Mouse (Mus musculus): ENCODE measurements around the gene Slc25a1. TPM values are rescaled to one million over a fixed set of nuclear protein-coding genes. Genes with fewer than 3 reads are reported as not detected.

Gene Slc25a1
- polyA plus RNA-seq, 1 experiment from 2014 or later: 118 TPM

GRCm38 (mm10) chr16:17943466-17943865, 15.4 kb upstream of the Slc25a1 start:
- no peak overlapping the region for H3K9ac ChIP-seq (ENCODE audit: low read depth, low read length)
- H3K36me3 ChIP-seq (ENCODE audit: control insufficient read depth, insufficient read depth, low read length): no peaks in the 10 kb centered on the region
- WGBS: 69% methylated on average over 8 of the region's 8 CpGs

DNA sequence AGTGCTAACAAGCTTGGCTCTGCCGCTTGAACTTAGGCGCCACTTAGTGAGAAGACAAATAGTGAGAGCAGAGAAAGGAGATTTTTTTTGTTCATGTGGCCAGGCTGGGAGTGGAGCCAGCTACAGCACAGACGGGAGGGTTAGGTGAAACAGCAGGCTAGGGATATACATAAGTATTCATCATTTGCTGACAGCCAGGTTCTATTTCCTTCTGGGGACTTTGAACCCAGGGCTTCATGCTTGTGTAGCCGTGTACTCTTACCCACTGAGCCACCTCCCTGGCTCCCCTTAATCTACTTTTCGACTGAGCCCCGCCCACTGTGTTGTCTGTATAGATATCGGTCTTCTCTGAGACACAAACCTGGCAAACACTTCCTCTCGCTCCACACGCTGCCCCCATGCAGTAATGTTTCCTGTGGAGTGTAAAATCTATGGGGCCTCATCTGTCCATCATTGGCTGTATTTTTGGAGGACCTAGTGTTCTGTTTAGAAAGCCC, 11.3 kb upstream of the Slc25a1 start:
- 65% methylated on average over 9 of the region's 9 CpGs for WGBS

More at GRCm38 (mm10) chr16:17943466-17943865, 15.4 kb upstream of the Slc25a1 start:
- no peak overlapping the region for H3K4me3 ChIP-seq (ENCODE audit: low read depth, low read length)
- no peak overlapping the region for H3K27ac ChIP-seq (ENCODE audit: low read depth, low read length)
- H3K27me3 ChIP-seq (ENCODE audit: control insufficient read depth, insufficient read depth, low read length): no peaks in the 10 kb centered on the region
- ATAC-seq (ENCODE audit: low FRiP score) (no peak), DNase-seq (ENCODE audit: low spot score) (no peak)
- no peak overlapping the region for H3K4me2 ChIP-seq (replicated peaks; ENCODE audit: low read depth, low read length)
- no peaks in the 10 kb centered on the region for H3K4me1 ChIP-seq (replicated peaks; ENCODE audit: control insufficient read depth, insufficient read depth, low read length)
- no peaks in the 10 kb centered on the region for H3K9me3 ChIP-seq (ENCODE audit: control insufficient read depth, low read length)

GRCm38 (mm10) chr16:17938821-17939220, 10.8 kb upstream of the Slc25a1 start:
- Histone ChIP-seq H3K4me2 (replicated peaks; ENCODE audit: low read depth, low read length) (no peak overlapping the region), H3K4me3 (ENCODE audit: low read depth, low read length) (no peak overlapping the region), H3K4me1 (replicated peaks; ENCODE audit: control insufficient read depth, insufficient read depth, low read length) (no peaks in the 10 kb centered on the region), H3K27me3 (ENCODE audit: control insufficient read depth, insufficient read depth, low read length) (no peaks in the 10 kb centered on the region), H3K27ac (ENCODE audit: low read depth, low read length) (no peak overlapping the region), H3K9ac (ENCODE audit: low read depth, low read length) (no peak overlapping the region), H3K36me3 (ENCODE audit: control insufficient read depth, insufficient read depth, low read length) (no peaks in the 10 kb centered on the region), H3K9me3 (ENCODE audit: control insufficient read depth, low read length) (no peaks in the 10 kb centered on the region)
- ATAC-seq (ENCODE audit: low FRiP score) (no peak), DNase-seq (ENCODE audit: low spot score) (peak; percentile 77)
- 12% methylated on average over 7 of the region's 7 CpGs for WGBS

More for the DNA sequence above, 11.3 kb upstream of the Slc25a1 start:
- Histone ChIP-seq H3K9me3 (ENCODE audit: control insufficient read depth, low read length) (no peaks in the 10 kb centered on the region), H3K9ac (ENCODE audit: low read depth, low read length) (no peak overlapping the region), H3K4me3 (ENCODE audit: low read depth, low read length) (no peak overlapping the region), H3K27me3 (ENCODE audit: control insufficient read depth, insufficient read depth, low read length) (no peaks in the 10 kb centered on the region), H3K36me3 (ENCODE audit: control insufficient read depth, insufficient read depth, low read length) (no peaks in the 10 kb centered on the region), H3K27ac (ENCODE audit: low read depth, low read length) (no peak overlapping the region), H3K4me1 (replicated peaks; ENCODE audit: control insufficient read depth, insufficient read depth, low read length) (no peaks in the 10 kb centered on the region), H3K4me2 (replicated peaks; ENCODE audit: low read depth, low read length) (no peak overlapping the region)
- no peak for ATAC-seq (ENCODE audit: low FRiP score)
- no peak for DNase-seq (ENCODE audit: low spot score)

- Histone ChIP-seq H3K9ac (ENCODE audit: low read depth, low read length) (no peak overlapping the region), H3K4me1 (replicated peaks; ENCODE audit: control insufficient read depth, insufficient read depth, low read length) (no peaks in the 10 kb centered on the region), H3K27me3 (ENCODE audit: control insufficient read depth, insufficient read depth, low read length) (no peaks in the 10 kb centered on the region), H3K27ac (ENCODE audit: low read depth, low read length) (no peak overlapping the region), H3K9me3 (ENCODE audit: control insufficient read depth, low read length) (no peaks in the 10 kb centered on the region), H3K4me2 (replicated peaks; ENCODE audit: low read depth, low read length) (no peak overlapping the region), H3K36me3 (ENCODE audit: control insufficient read depth, insufficient read depth, low read length) (no peaks in the 10 kb centered on the region), H3K4me3 (ENCODE audit: low read depth, low read length) (no peak overlapping the region)
- ATAC-seq (ENCODE audit: low FRiP score) (no peak), DNase-seq (ENCODE audit: low spot score) (no peak)
- WGBS: 82% methylated on average over 7 of the region's 7 CpGs
Measured at GRCm38 (mm10) chr16:17938187-17938586, 10.2 kb upstream of the Slc25a1 start.

DNA sequence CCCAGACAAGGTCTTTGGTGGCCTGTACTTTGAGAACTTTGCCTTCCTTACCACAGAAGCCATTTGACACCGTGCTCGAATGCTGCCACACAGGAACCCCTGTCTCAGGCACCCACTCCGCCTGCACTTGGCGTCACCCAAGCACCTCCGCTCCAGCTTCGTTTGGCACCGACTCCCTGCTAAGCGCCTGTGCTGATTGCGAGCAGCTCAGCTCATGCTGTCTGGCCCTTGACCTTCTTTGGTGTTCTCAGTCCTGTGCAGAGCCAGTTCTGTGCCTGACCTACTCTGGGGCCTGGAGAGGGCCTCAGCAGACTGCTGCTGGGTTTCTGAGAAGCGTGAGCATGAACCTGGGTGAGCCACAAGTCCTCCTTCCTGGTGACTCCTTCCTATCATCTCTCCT, 8.8 kb upstream of the Slc25a1 start:
- ATAC-seq (ENCODE audit: low FRiP score) (no peak), DNase-seq (ENCODE audit: low spot score) (no peak)
- H3K27ac ChIP-seq (ENCODE audit: low read depth, low read length): no peak overlapping the region
- H3K27me3 ChIP-seq (ENCODE audit: control insufficient read depth, insufficient read depth, low read length): no peaks in the 10 kb centered on the region
- no peak overlapping the region for H3K4me2 ChIP-seq (replicated peaks; ENCODE audit: low read depth, low read length)
- H3K4me1 ChIP-seq (replicated peaks; ENCODE audit: control insufficient read depth, insufficient read depth, low read length): no peaks in the 10 kb centered on the region
- 78% methylated on average over 10 of the region's 10 CpGs for WGBS
- no peaks in the 10 kb centered on the region for H3K36me3 ChIP-seq (ENCODE audit: control insufficient read depth, insufficient read depth, low read length)
- H3K4me3 ChIP-seq (ENCODE audit: low read depth, low read length): no peak overlapping the region
- H3K9ac ChIP-seq (ENCODE audit: low read depth, low read length): no peak overlapping the region
- no peaks in the 10 kb centered on the region for H3K9me3 ChIP-seq (ENCODE audit: control insufficient read depth, low read length)

DNA sequence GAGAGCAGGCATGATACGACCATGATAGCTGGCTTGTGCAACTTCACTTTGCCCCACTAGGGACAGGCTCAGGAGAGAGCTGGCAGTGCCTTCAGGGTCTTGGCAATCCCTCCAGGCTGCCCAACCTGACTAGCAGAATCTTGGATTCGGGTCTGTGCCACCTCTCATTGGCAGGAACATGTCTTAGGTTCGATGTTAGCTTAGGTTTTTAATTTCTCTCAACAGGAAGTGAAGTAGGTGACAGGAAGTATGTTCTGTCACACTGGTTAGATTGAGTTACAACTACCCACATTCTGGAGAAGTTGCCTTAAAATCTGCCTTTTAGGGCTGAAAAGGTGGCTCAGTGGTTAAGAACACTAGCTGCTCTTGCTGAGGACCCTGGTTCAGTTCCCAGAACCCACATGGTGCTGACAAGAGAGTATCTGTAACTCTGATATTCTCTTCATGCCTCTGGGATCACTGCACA, 6.5 kb upstream of the Slc25a1 start:
- Histone ChIP-seq H3K27me3 (ENCODE audit: control insufficient read depth, insufficient read depth, low read length) (no peaks in the 10 kb centered on the region), H3K27ac (ENCODE audit: low read depth, low read length) (no peak overlapping the region), H3K4me1 (replicated peaks; ENCODE audit: control insufficient read depth, insufficient read depth, low read length) (no peaks in the 10 kb centered on the region), H3K36me3 (ENCODE audit: control insufficient read depth, insufficient read depth, low read length) (no peaks in the 10 kb centered on the region), H3K4me3 (ENCODE audit: low read depth, low read length) (no peak overlapping the region), H3K9ac (ENCODE audit: low read depth, low read length) (no peak overlapping the region), H3K9me3 (ENCODE audit: control insufficient read depth, low read length) (no peaks in the 10 kb centered on the region), H3K4me2 (replicated peaks; ENCODE audit: low read depth, low read length) (no peak overlapping the region)
- DNase-seq (ENCODE audit: low spot score): no peak
- WGBS: 63% methylated on average over 3 of the region's 3 CpGs
- ATAC-seq (ENCODE audit: low FRiP score): no peak

- no peaks in the 10 kb centered on the region for H3K27me3 ChIP-seq (ENCODE audit: control insufficient read depth, insufficient read depth, low read length)
- no peak overlapping the region for H3K4me2 ChIP-seq (replicated peaks; ENCODE audit: low read depth, low read length)
- no peak for DNase-seq (ENCODE audit: low spot score)
- H3K36me3 ChIP-seq (ENCODE audit: control insufficient read depth, insufficient read depth, low read length): no peaks in the 10 kb centered on the region
- H3K9ac ChIP-seq (ENCODE audit: low read depth, low read length): no peak overlapping the region
- no peak for ATAC-seq (ENCODE audit: low FRiP score)
- no peaks in the 10 kb centered on the region for H3K4me1 ChIP-seq (replicated peaks; ENCODE audit: control insufficient read depth, insufficient read depth, low read length)
- 70% methylated on average over 9 of the region's 9 CpGs for WGBS
- no peaks in the 10 kb centered on the region for H3K9me3 ChIP-seq (ENCODE audit: control insufficient read depth, low read length)
- H3K27ac ChIP-seq (ENCODE audit: low read depth, low read length): no peak overlapping the region
- H3K4me3 ChIP-seq (ENCODE audit: low read depth, low read length): no peak overlapping the region
Measured at GRCm38 (mm10) chr16:17933594-17934444, 5.8 kb upstream of the Slc25a1 start.

- H3K36me3 ChIP-seq (ENCODE audit: control insufficient read depth, insufficient read depth, low read length): no peaks in the 10 kb centered on the region
- DNase-seq (ENCODE audit: low spot score) (no peak), ATAC-seq (ENCODE audit: low FRiP score) (no peak)
- no peaks in the 10 kb centered on the region for H3K9me3 ChIP-seq (ENCODE audit: control insufficient read depth, low read length)
- no peak overlapping the region for H3K9ac ChIP-seq (ENCODE audit: low read depth, low read length)
- no peak overlapping the region for H3K4me2 ChIP-seq (replicated peaks; ENCODE audit: low read depth, low read length)
- H3K27ac ChIP-seq (ENCODE audit: low read depth, low read length): no peak overlapping the region
- H3K4me3 ChIP-seq (ENCODE audit: low read depth, low read length): no peak overlapping the region
- H3K4me1 ChIP-seq (replicated peaks; ENCODE audit: control insufficient read depth, insufficient read depth, low read length): peaks cover 2% of the 10 kb centered on the region
- no peaks in the 10 kb centered on the region for H3K27me3 ChIP-seq (ENCODE audit: control insufficient read depth, insufficient read depth, low read length)
- 79% methylated on average over 5 of the region's 5 CpGs for WGBS
Measured at GRCm38 (mm10) chr16:17931906-17932460, 4.0 kb upstream of the Slc25a1 start.

- no peaks in the 10 kb centered on the region for H3K36me3 ChIP-seq (ENCODE audit: control insufficient read depth, insufficient read depth, low read length)
- ATAC-seq (ENCODE audit: low FRiP score): no peak
- 63% methylated on average over 2 of the region's 2 CpGs for WGBS
- H3K27ac ChIP-seq (ENCODE audit: low read depth, low read length): no peak overlapping the region
- no peak overlapping the region for H3K9ac ChIP-seq (ENCODE audit: low read depth, low read length)
- no peaks in the 10 kb centered on the region for H3K9me3 ChIP-seq (ENCODE audit: control insufficient read depth, low read length)
- no peaks in the 10 kb centered on the region for H3K27me3 ChIP-seq (ENCODE audit: control insufficient read depth, insufficient read depth, low read length)
- no peak for DNase-seq (ENCODE audit: low spot score)
- no peak overlapping the region for H3K4me3 ChIP-seq (ENCODE audit: low read depth, low read length)
- H3K4me1 ChIP-seq (replicated peaks; ENCODE audit: control insufficient read depth, insufficient read depth, low read length): peaks cover 5% of the 10 kb centered on the region
- H3K4me2 ChIP-seq (replicated peaks; ENCODE audit: low read depth, low read length): no peak overlapping the region
Measured at GRCm38 (mm10) chr16:17929631-17930030, 1.6 kb upstream of the Slc25a1 start.
